Mouse (Mus musculus): ENCODE measurements around the gene Ice2. TPM values are rescaled to one million over a fixed set of nuclear protein-coding genes. Genes with fewer than 3 reads are reported as not detected.

Ice2 gene
- polyA plus RNA-seq, 1 experiment from 2014 or later, result 4.3 TPM

DNA sequence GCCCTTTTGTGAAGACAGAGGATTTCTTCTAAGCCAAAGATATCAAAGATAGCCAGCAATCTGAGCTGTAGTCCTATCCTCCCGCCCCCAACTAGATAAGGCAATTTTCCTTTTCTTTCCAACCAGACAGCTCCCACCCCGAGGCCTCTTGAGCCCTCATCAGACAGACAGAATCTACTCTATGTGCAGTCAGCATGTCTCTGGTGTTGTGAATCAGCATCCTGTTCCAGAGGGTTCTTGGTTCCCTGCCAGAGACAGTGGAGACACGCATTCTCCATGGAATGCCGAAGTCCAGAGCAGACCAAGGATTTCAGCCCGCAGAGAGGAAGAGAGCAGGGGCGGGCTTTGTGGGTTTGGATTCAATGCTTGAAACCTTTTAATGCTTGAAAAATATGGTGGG, 75.0 kb downstream of the Ice2 start:
- 31% methylated on average over 6 of the region's 6 CpGs for WGBS
- H3K36me3 ChIP-seq (ENCODE audit: control insufficient read depth, insufficient read depth, low read length), result peaks cover 11% of the 10 kb centered on the region
- H3K27me3 ChIP-seq (ENCODE audit: control insufficient read depth, insufficient read depth, low read length), result no peaks in the 10 kb centered on the region
- H3K4me3 ChIP-seq (ENCODE audit: low read depth, low read length), result no peak overlapping the region
- no peak overlapping the region for H3K4me2 ChIP-seq (replicated peaks; ENCODE audit: low read depth)
- peak overlapping the region; percentile 59; the same call in 1 of the 2 replicates for H3K27ac ChIP-seq (replicated peaks)
- TF ChIP-seq CTCF (IDR thresholded peaks at IDR 0.05; ENCODE audit: low read depth) (no peak), EP300 (optimal IDR thresholded peaks at IDR 0.05) (no peak)
- DNase-seq (ENCODE audit: low spot score) (peak; percentile 44), ATAC-seq (ENCODE audit: low FRiP score, low TSS enrichment) (peak; percentile 40; the same call in 1 of the 2 replicates)
- no peaks in the 10 kb centered on the region for H3K9me3 ChIP-seq (ENCODE audit: control insufficient read depth, low read length)
- no peak overlapping the region for H3K9ac ChIP-seq (ENCODE audit: low read length)
- H3K4me1 ChIP-seq (replicated peaks; ENCODE audit: control insufficient read depth, insufficient read depth), result peaks cover 13% of the 10 kb centered on the region

DNA sequence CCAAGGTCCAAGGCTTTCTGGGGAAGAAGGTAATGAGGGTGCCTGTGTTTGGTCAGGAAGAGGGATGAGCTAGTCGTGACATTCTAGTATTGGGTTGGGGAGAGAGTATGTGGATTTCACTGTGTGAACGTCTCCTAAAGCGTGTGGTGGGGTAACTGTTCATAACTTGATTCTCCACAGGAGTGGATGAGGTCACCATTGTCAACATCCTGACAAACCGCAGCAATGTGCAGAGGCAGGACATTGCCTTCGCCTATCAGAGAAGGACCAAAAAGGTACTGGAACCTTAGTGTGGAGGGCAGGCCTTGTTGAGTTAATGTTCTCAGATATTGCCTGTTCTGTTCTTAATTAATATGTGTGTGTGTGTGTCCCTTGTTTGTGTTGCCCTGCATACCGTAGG, 78.2 kb downstream of the Ice2 start:
- Histone ChIP-seq H3K4me2 (replicated peaks; ENCODE audit: low read depth) (no peak overlapping the region), H3K36me3 (ENCODE audit: control insufficient read depth, insufficient read depth, low read length) (peaks cover 7% of the 10 kb centered on the region), H3K27ac (replicated peaks) (no peak overlapping the region), H3K9ac (ENCODE audit: low read length) (no peak overlapping the region), H3K4me3 (ENCODE audit: low read depth, low read length) (no peak overlapping the region), H3K9me3 (ENCODE audit: control insufficient read depth, low read length) (no peaks in the 10 kb centered on the region), H3K27me3 (ENCODE audit: control insufficient read depth, insufficient read depth, low read length) (no peaks in the 10 kb centered on the region), H3K4me1 (replicated peaks; ENCODE audit: control insufficient read depth, insufficient read depth) (peaks cover 5% of the 10 kb centered on the region)
- TF ChIP-seq EP300 (optimal IDR thresholded peaks at IDR 0.05) (no peak), CTCF (IDR thresholded peaks at IDR 0.05; ENCODE audit: low read depth) (no peak)
- WGBS, result 70% methylated on average over 6 of the region's 6 CpGs
- ATAC-seq (ENCODE audit: low FRiP score, low TSS enrichment) (no peak), DNase-seq (ENCODE audit: low spot score) (no peak)

DNA sequence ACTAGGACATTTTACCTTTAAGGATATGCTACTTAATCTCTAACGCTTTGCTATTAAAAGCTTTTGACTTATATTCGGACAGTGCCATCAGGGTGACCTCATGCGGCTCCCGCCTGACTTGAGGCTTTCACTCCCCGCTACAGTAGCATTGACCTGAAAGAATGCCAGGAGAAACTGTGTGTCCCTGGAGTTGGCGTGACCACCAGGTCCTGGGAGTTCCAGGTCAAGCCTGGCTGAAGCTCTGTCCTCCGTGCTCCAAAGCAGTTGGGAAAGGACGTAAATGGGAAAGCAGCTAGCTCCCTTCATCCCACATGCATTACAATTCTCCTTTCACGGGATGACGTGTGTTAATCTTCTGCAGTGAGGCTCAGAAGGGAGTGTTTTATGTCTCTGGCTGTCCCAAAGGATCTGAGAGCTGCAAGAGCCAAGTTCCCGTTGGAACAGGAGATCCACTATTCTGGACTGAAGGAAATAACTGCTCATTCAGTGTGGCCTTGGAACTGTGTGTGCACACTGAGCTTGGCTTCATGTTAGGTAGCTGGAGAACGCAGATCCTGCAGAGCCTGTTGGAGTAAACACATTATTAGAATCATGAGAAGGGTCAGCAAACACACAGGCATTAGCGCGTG, 79.6 kb downstream of the Ice2 start:
- no peak overlapping the region for H3K9ac ChIP-seq (ENCODE audit: low read length)
- no peak for DNase-seq (ENCODE audit: low spot score)
- no peaks in the 10 kb centered on the region for H3K27me3 ChIP-seq (ENCODE audit: control insufficient read depth, insufficient read depth, low read length)
- H3K4me2 ChIP-seq (replicated peaks; ENCODE audit: low read depth), result no peak overlapping the region
- ATAC-seq (ENCODE audit: low FRiP score, low TSS enrichment), result peak; percentile 50; the same call in 1 of the 2 replicates
- 43% methylated on average over 14 of the region's 14 CpGs for WGBS
- H3K9me3 ChIP-seq (ENCODE audit: control insufficient read depth, low read length), result no peaks in the 10 kb centered on the region
- peaks cover 10% of the 10 kb centered on the region for H3K36me3 ChIP-seq (ENCODE audit: control insufficient read depth, insufficient read depth, low read length)
- 0 out of 2 replicates have a peak, but pooled peaks cover under 1% of the 10 kb centered on the region for H3K4me1 ChIP-seq (replicated peaks; ENCODE audit: control insufficient read depth, insufficient read depth)
- peak overlapping the region; percentile 72 for H3K27ac ChIP-seq (replicated peaks)
- TF ChIP-seq EP300 (optimal IDR thresholded peaks at IDR 0.05) (no peak), CTCF (IDR thresholded peaks at IDR 0.05; ENCODE audit: low read depth) (no peak)
- no peak overlapping the region for H3K4me3 ChIP-seq (ENCODE audit: low read depth, low read length)

DNA sequence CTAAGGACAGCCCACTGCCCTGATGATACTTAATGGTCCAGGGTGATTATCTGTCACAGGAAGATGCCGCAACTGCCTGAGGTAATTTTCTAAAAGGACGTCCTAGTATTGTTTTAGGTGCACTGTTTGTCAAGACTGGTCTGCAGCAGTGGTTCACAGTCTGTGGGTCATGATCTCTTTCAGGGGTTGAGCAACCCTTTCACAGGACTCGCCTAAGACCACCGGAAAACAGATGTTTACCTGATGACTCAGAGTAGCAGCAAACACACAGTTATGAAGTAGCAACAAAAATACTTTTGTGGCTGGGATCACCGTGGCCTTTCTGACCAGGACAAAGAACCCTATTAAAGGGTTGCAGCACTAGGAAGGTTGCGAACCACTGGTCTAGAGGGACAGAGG, 80.1 kb downstream of the Ice2 start:
- H3K4me2 ChIP-seq (replicated peaks; ENCODE audit: low read depth), result no peak overlapping the region
- H3K4me1 ChIP-seq (replicated peaks; ENCODE audit: control insufficient read depth, insufficient read depth), result no peaks in the 10 kb centered on the region
- DNase-seq (ENCODE audit: low spot score), result no peak
- 0 out of 2 replicates have a peak, but pooled peaks have one; percentile 11 for ATAC-seq (ENCODE audit: low FRiP score, low TSS enrichment)
- peak overlapping the region; percentile 72; the same call in 1 of the 2 replicates for H3K27ac ChIP-seq (replicated peaks)
- H3K9ac ChIP-seq (ENCODE audit: low read length), result no peak overlapping the region
- no peaks in the 10 kb centered on the region for H3K27me3 ChIP-seq (ENCODE audit: control insufficient read depth, insufficient read depth, low read length)
- H3K9me3 ChIP-seq (ENCODE audit: control insufficient read depth, low read length), result no peaks in the 10 kb centered on the region
- WGBS, result 43% methylated on average over 6 of the region's 6 CpGs
- no peak overlapping the region for H3K4me3 ChIP-seq (ENCODE audit: low read depth, low read length)
- TF ChIP-seq EP300 (optimal IDR thresholded peaks at IDR 0.05), result no peak
- no peak for TF ChIP-seq CTCF (IDR thresholded peaks at IDR 0.05; ENCODE audit: low read depth)
- peaks cover 11% of the 10 kb centered on the region for H3K36me3 ChIP-seq (ENCODE audit: control insufficient read depth, insufficient read depth, low read length)

DNA sequence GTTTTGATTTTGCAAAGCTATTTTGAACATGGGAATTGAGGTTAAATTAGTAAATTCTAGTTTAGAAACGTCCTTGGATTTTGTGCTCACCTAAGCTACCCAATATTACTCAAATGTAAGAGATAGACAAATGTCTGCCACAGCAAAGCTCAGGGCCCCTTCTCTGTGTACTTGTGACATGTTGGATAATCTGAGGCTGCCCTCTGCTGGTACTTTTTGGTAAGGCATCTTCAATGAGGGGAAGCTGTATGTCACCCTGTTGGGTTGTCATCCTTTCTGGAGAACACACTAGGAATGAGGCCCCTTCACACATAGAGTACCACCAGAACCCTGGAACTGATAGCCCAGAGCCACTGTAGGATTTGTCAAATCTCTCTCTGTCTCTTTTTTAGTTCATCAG, 82.6 kb downstream of the Ice2 start:
- no peak; the same call in none of the 2 replicates for ATAC-seq (ENCODE audit: low FRiP score, low TSS enrichment)
- H3K27ac ChIP-seq (replicated peaks), result no peak overlapping the region
- H3K4me1 ChIP-seq (replicated peaks; ENCODE audit: control insufficient read depth, insufficient read depth), result no peaks in the 10 kb centered on the region
- 0% methylated on average over 1 of the region's 1 CpGs for WGBS
- H3K27me3 ChIP-seq (ENCODE audit: control insufficient read depth, insufficient read depth, low read length), result no peaks in the 10 kb centered on the region
- H3K36me3 ChIP-seq (ENCODE audit: control insufficient read depth, insufficient read depth, low read length), result peaks cover 23% of the 10 kb centered on the region
- H3K4me3 ChIP-seq (ENCODE audit: low read depth, low read length), result no peak overlapping the region
- H3K9me3 ChIP-seq (ENCODE audit: control insufficient read depth, low read length), result no peaks in the 10 kb centered on the region
- H3K9ac ChIP-seq (ENCODE audit: low read length), result no peak overlapping the region
- no peak overlapping the region for H3K4me2 ChIP-seq (replicated peaks; ENCODE audit: low read depth)
- TF ChIP-seq CTCF (IDR thresholded peaks at IDR 0.05; ENCODE audit: low read depth) (peak; percentile 94), EP300 (optimal IDR thresholded peaks at IDR 0.05) (no peak)
- peak; percentile 79 for DNase-seq (ENCODE audit: low spot score)

Small RNA genes within 50 kb of the gene (microRNA-seq; reads per million reads assigned to microRNA genes)
- gene Mir3109, result 4.5 reads per million, percentile 6 among the genes with 10 or more reads in this experiment

Other genes starting within 250 kb of the Ice2 start
- gene Anxa2, start 55.7 kb downstream of the Ice2 start, polyA plus RNA-seq (2015; fragmentation: Nextera tagmentation; extraction: Ambion mirVana), result 634 and 654 TPM in 2 replicates